Comparison of ENCODE assay signal across 9 mouse cellular contexts in genomic region chr15:99704041-99704681, GRCm38 (mm10). TPM values are rescaled to one million over a fixed set of nuclear protein-coding genes. Genes with fewer than 3 reads are reported as not detected.
A peak's percentile ranks its signal among the peaks of the same experiment; 100 is the strongest.
DNase-seq lines count a peak whose midpoint lies in the region; ATAC-seq and TF ChIP-seq lines count a peak whose summit lies in the region.
"Had no signal": no experiment of that assay in that cellular context is flagged by ENCODE, and none has a peak within 500 bp of the region (broad histone marks: within the 10 kb centered on the region; RNA-seq: fewer than 3 reads in every experiment).

No protein-coding gene starts in this region.

- H3K36me3 ChIP-seq in ES-Bruce4 (ENCODE audit: control insufficient read depth, insufficient read depth, low read length, poor library complexity, severe bottlenecking), result peaks cover 19% of the 10 kb centered on the region
- peaks cover 53% of the 10 kb centered on the region for H3K36me3 ChIP-seq in forebrain, embryonic 13.5 days (ENCODE audit: poor library complexity, severe bottlenecking)
- H3K36me3 ChIP-seq in kidney, adult 2 months (ENCODE audit: control insufficient read depth, insufficient read depth, low read length), result peaks cover 3% of the 10 kb centered on the region
- peaks cover 40% of the 10 kb centered on the region for H3K36me3 ChIP-seq in neural tube, embryonic 12.5 days

- peak overlapping the region; percentile 93 for H3K4me2 ChIP-seq in forebrain, embryonic 13.5 days
- H3K4me2 ChIP-seq in neural tube, embryonic 12.5 days (replicated peaks), result peak overlapping the region; percentile 97

- H3K4me3 ChIP-seq in ES-Bruce4 (ENCODE audit: low read depth, low read length), result peak overlapping the region; percentile 53
- peak overlapping the region; percentile 84 for H3K4me3 ChIP-seq in forebrain, embryonic 13.5 days
- no peak overlapping the region for H3K4me3 ChIP-seq in kidney, adult 2 months (ENCODE audit: insufficient read depth, low read depth, low read length)
- H3K4me3 ChIP-seq in neural tube, embryonic 12.5 days, result peak overlapping the region; percentile 78

- peak overlapping the region; percentile 89 for H3K27ac ChIP-seq in ES-Bruce4 (ENCODE audit: insufficient read depth, low read length)
- peak overlapping the region; percentile 96 for H3K27ac ChIP-seq in forebrain, embryonic 13.5 days
- peak overlapping the region; percentile 51; the same call in 1 of the 2 replicates for H3K27ac ChIP-seq in kidney, adult 2 months (ENCODE audit: insufficient read depth, low read depth, low read length)
- peak overlapping the region; percentile 91 for H3K27ac ChIP-seq in neural tube, embryonic 12.5 days
- H3K27ac ChIP-seq: macrophage had no signal

- H3K27me3 ChIP-seq in ES-Bruce4 (ENCODE audit: control insufficient read depth, insufficient read depth, low read length, poor library complexity, severe bottlenecking), result no peaks in the 10 kb centered on the region
- no peaks in the 10 kb centered on the region for H3K27me3 ChIP-seq in forebrain, embryonic 13.5 days
- no peaks in the 10 kb centered on the region for H3K27me3 ChIP-seq in kidney, adult 2 months (replicated peaks; ENCODE audit: control insufficient read depth, insufficient read depth, low read length)
- H3K27me3 ChIP-seq in neural tube, embryonic 12.5 days (replicated peaks), result no peaks in the 10 kb centered on the region

- WGBS in forebrain, embryonic 13.5 days, result 30% methylated on average over 23 of the region's 23 CpGs
- WGBS in kidney, adult 2 months, result 34% methylated on average over 23 of the region's 23 CpGs
- 26% methylated on average over 23 of the region's 23 CpGs for WGBS in neural tube, embryonic 12.5 days

- peak; percentile 49 for DNase-seq in cerebellum, adult 9-11 months
- no peak for DNase-seq in cerebellum, adult 11-12 months
- DNase-seq in kidney, adult 2 months, result peak; percentile 89
- DNase-seq in embryo, embryonic 10.5 days (ENCODE audit: low spot score), result no peak
- DNase-seq in layer of hippocampus, adult 9-10 months (ENCODE audit: low spot score), result no peak

- no peak for TF ChIP-seq POLR2A in ES-Bruce4 (IDR thresholded peaks at IDR 0.05; ENCODE audit: insufficient read depth, low read length)
- no peak for TF ChIP-seq POLR2A in kidney, adult 2 months (IDR thresholded peaks at IDR 0.05; ENCODE audit: low read depth, low read length)

- peak overlapping the region; percentile 93 for H3K9ac ChIP-seq in ES-Bruce4 (ENCODE audit: low read depth, poor library complexity, severe bottlenecking)
- H3K9ac ChIP-seq in forebrain, embryonic 13.5 days, result peak overlapping the region; percentile 97
- H3K9ac ChIP-seq in neural tube, embryonic 12.5 days, result peak overlapping the region; percentile 94

- TF ChIP-seq CTCF in ES-Bruce4 (IDR thresholded peaks at IDR 0.05; ENCODE audit: low read depth, low read length), result no peak
- no peak for TF ChIP-seq CTCF in kidney, adult 2 months (conservative IDR thresholded peaks at IDR 0.05; ENCODE audit: insufficient read depth, insufficient read length, low read depth, low read length)

- ATAC-seq in forebrain, embryonic 13.5 days, result no peak
- no peak for ATAC-seq in neural tube, embryonic 12.5 days (ENCODE audit: low FRiP score, low read depth)

- H3K9me3 ChIP-seq in ES-Bruce4 (replicated peaks; ENCODE audit: control insufficient read depth, insufficient read depth, low read length, poor library complexity, severe bottlenecking), result no peaks in the 10 kb centered on the region
- no peaks in the 10 kb centered on the region for H3K9me3 ChIP-seq in forebrain, embryonic 13.5 days (replicated peaks)
- H3K9me3 ChIP-seq in neural tube, embryonic 12.5 days, result no peaks in the 10 kb centered on the region

- H3K4me1 ChIP-seq in ES-Bruce4 (ENCODE audit: control insufficient read depth, insufficient read depth, low read length), result peaks cover 6% of the 10 kb centered on the region
- peaks cover 25% of the 10 kb centered on the region for H3K4me1 ChIP-seq in forebrain, embryonic 13.5 days
- peaks cover 29% of the 10 kb centered on the region for H3K4me1 ChIP-seq in kidney, adult 2 months (ENCODE audit: control insufficient read depth, insufficient read depth, low read length)
- peaks cover 38% of the 10 kb centered on the region for H3K4me1 ChIP-seq in neural tube, embryonic 12.5 days

- peak; percentile 96 for TF ChIP-seq EP300 in ES-Bruce4 (IDR thresholded peaks at IDR 0.05; ENCODE audit: insufficient read depth, low read depth, low read length)

RNA-seq across cellular contexts. Expression of gene Gm17349, which starts 1.1 kb away (rescaled TPM):
- polyA plus RNA-seq in ES-Bruce4 (2011; ENCODE audit: insufficient read depth, insufficient read length, low read depth, missing spikeins), result not detected in 2 replicates
- not detected in 2 replicates for polyA plus RNA-seq in forebrain, embryonic 13.5 days (2015; fragmentation: Nextera tagmentation; extraction: Ambion mirVana)
- polyA plus RNA-seq in kidney, adult 2 months (2012; rRNA removed), result 0.58 TPM in 1 of 2 replicates, not detected in the other
- polyA plus RNA-seq in neural tube, embryonic 12.5 days (2016; fragmentation: Nextera tagmentation; extraction: Ambion mirVana), result not detected in 2 replicates
- polyA plus RNA-seq: macrophage had no signal

RNA-seq across cellular contexts. Expression of gene Smarcd1, which starts 2.2 kb away (rescaled TPM):
- 92.3 and 100 TPM in 2 replicates for polyA plus RNA-seq in ES-Bruce4 (2011; ENCODE audit: insufficient read depth, insufficient read length, low read depth, missing spikeins)
- polyA plus RNA-seq in forebrain, embryonic 13.5 days (2015; fragmentation: Nextera tagmentation; extraction: Ambion mirVana), result 118 and 130 TPM in 2 replicates
- 27.7 and 29.5 TPM in 2 replicates for polyA plus RNA-seq in kidney, adult 2 months (2012; rRNA removed)
- polyA plus RNA-seq in neural tube, embryonic 12.5 days (2016; fragmentation: Nextera tagmentation; extraction: Ambion mirVana), result 142 and 146 TPM in 2 replicates

RNA-seq across cellular contexts. Expression of gene Gpd1, which starts 13.2 kb away (rescaled TPM):
- polyA plus RNA-seq in ES-Bruce4 (2011; ENCODE audit: insufficient read depth, insufficient read length, low read depth, missing spikeins), result 0.28 and 1.9 TPM in 2 replicates
- 1.2 and 1.3 TPM in 2 replicates for polyA plus RNA-seq in forebrain, embryonic 13.5 days (2015; fragmentation: Nextera tagmentation; extraction: Ambion mirVana)
- polyA plus RNA-seq in kidney, adult 2 months (2012; rRNA removed), result 427 and 506 TPM in 2 replicates
- 0.97 and 1.4 TPM in 2 replicates for polyA plus RNA-seq in neural tube, embryonic 12.5 days (2016; fragmentation: Nextera tagmentation; extraction: Ambion mirVana)

RNA-seq across cellular contexts. Expression of gene Cox14, which starts 21.3 kb away (rescaled TPM):
- 36.3 and 37.8 TPM in 2 replicates for polyA plus RNA-seq in ES-Bruce4 (2011; ENCODE audit: insufficient read depth, insufficient read length, low read depth, missing spikeins)
- polyA plus RNA-seq in forebrain, embryonic 13.5 days (2015; fragmentation: Nextera tagmentation; extraction: Ambion mirVana), result 177 and 190 TPM in 2 replicates
- polyA plus RNA-seq in kidney, adult 2 months (2012; rRNA removed), result 263 and 269 TPM in 2 replicates
- polyA plus RNA-seq in neural tube, embryonic 12.5 days (2016; fragmentation: Nextera tagmentation; extraction: Ambion mirVana), result 169 and 170 TPM in 2 replicates

RNA-seq across cellular contexts. Expression of gene Asic1, which starts 34.0 kb away (rescaled TPM):
- 3.9 and 4.1 TPM in 2 replicates for polyA plus RNA-seq in ES-Bruce4 (2011; ENCODE audit: insufficient read depth, insufficient read length, low read depth, missing spikeins)
- 15.1 and 17.0 TPM in 2 replicates for polyA plus RNA-seq in forebrain, embryonic 13.5 days (2015; fragmentation: Nextera tagmentation; extraction: Ambion mirVana)
- polyA plus RNA-seq in kidney, adult 2 months (2012; rRNA removed), result 0.34 and 0.37 TPM in 2 replicates
- polyA plus RNA-seq in neural tube, embryonic 12.5 days (2016; fragmentation: Nextera tagmentation; extraction: Ambion mirVana), result 54.3 and 62.6 TPM in 2 replicates

Comparison
In these comparisons a context has a peak if more than half of its experiments do, and no peak if none do; other contexts are left out.
1. DNase-seq: peak in cerebellum, adult 9-11 months (single experiment) and kidney, adult 2 months (single experiment); none in cerebellum, adult 11-12 months (single experiment), embryo, embryonic 10.5 days (single experiment) and layer of hippocampus, adult 9-10 months (single experiment).
2. RNA of gene Gpd1, which starts 13.2 kb away (polyA plus RNA-seq): 427 to 506 TPM in kidney, adult 2 months; 0.97 to 1.4 TPM in neural tube, embryonic 12.5 days, 1.2 to 1.3 TPM in forebrain, embryonic 13.5 days and 0.28 to 1.9 TPM in ES-Bruce4; every median in the first group is over 100 times any median in the second.
3. Peak in every context shown above with its lines, with median percentiles within 50 percentile points of each other: H3K27ac ChIP-seq and H3K9ac ChIP-seq.